In the genomic region with DNA sequence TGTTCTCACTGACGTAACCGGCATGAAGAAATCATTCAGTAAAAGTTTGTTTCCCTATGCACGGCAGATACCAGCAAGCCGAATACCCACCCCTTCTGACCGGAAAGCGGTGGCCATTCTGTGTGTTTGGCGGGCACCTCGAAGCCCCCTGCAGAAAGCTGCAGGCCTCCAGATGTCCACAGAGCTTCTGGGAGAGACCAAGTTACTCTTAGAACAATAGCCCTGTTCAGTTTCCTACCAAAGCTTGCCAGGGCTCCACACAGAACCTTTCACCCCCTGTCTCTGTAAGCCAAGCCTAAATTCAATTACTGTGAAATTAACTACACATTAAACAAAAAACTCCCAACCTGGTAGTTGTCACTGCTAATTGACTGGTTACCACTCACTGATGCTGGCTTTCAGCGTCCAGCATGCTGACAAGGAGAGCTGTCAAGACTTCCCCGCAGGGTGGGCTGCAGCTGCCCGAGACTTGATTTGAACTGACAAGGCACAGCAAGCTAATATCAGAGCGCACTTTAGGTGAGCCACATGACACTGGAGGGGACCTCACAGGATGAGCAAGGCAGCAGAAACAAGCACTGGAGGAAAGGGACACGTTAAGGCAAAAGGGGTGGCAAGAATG, we compare ENCODE assay signal across 15 mouse cellular contexts.
DNase-seq lines count a peak whose midpoint lies in the region; ATAC-seq and TF ChIP-seq lines count a peak whose summit lies in the region.
"Had no signal": no experiment of that assay in that cellular context is flagged by ENCODE, and none has a peak within 500 bp of the region (broad histone marks: within the 10 kb centered on the region; RNA-seq: fewer than 3 reads in every experiment).

No protein-coding gene starts in this region.

- no peak overlapping the region for H3K4me2 ChIP-seq in forebrain, embryonic 11.5 days (ENCODE audit: low read depth, low read length, severe bottlenecking)
- 0 out of 2 replicates have a peak overlapping the region, but pooled peaks have one; percentile 3 for H3K4me2 ChIP-seq in hindbrain, embryonic 15.5 days
- no peak overlapping the region for H3K4me2 ChIP-seq in midbrain, postnatal 0 days (ENCODE audit: low read depth, low read length, poor library complexity, severe bottlenecking)
- H3K4me2 ChIP-seq in intestine, embryonic 15.5 days (replicated peaks) = no peak overlapping the region

- peak; percentile 67 for DNase-seq in embryo, embryonic 10 days (ENCODE audit: low spot score)
- peak; percentile 61 for DNase-seq in forebrain, embryonic 11.5 days (ENCODE audit: low spot score)
- DNase-seq in midbrain, postnatal 0 days (ENCODE audit: low spot score) = peak; percentile 85
- no peak for DNase-seq in layer of hippocampus, postnatal 36 days
- no peak for DNase-seq in thymus, postnatal 25 days
- DNase-seq: adrenal gland, postnatal 10 days; cerebellum, adult 11 months; gastrocnemius, postnatal 25 days; kidney, adult 9 months; liver; lung, postnatal 10 days had no signal

- no peak overlapping the region for H3K4me3 ChIP-seq in forebrain, embryonic 11.5 days (ENCODE audit: low read depth, low read length)
- H3K4me3 ChIP-seq in hindbrain, embryonic 15.5 days = no peak overlapping the region
- H3K4me3 ChIP-seq in midbrain, postnatal 0 days (ENCODE audit: low read depth, low read length) = no peak overlapping the region
- H3K4me3 ChIP-seq in intestine, embryonic 15.5 days (replicated peaks) = no peak overlapping the region

- ATAC-seq in forebrain, embryonic 11.5 days (replicated peaks; ENCODE audit: low FRiP score) = peak; percentile 73; the same call in 1 of the 2 replicates
- peak; percentile 88 for ATAC-seq in hindbrain, embryonic 15.5 days (ENCODE audit: low FRiP score, low read depth)
- peak; percentile 77; the same call in 1 of the 2 replicates for ATAC-seq in midbrain, postnatal 0 days (ENCODE audit: low FRiP score)
- no peak for ATAC-seq in intestine, embryonic 15.5 days
- no peak for ATAC-seq in monocyte, adult 5-6 weeks (replicated peaks; ENCODE audit: insufficient number of reproducible peaks, low FRiP score, low TSS enrichment, poor library complexity, severe bottlenecking)
- ATAC-seq: Patski had no signal

- H3K4me1 ChIP-seq in forebrain, embryonic 11.5 days (replicated peaks; ENCODE audit: control insufficient read depth, insufficient read depth, low read length) = peaks cover 3% of the 10 kb centered on the region; the same call in 1 of the 2 replicates
- H3K4me1 ChIP-seq in hindbrain, embryonic 15.5 days (replicated peaks) = peaks cover 7% of the 10 kb centered on the region; the same call in 1 of the 2 replicates
- H3K4me1 ChIP-seq in midbrain, postnatal 0 days (ENCODE audit: insufficient read depth, low read length) = no peaks in the 10 kb centered on the region
- no peaks in the 10 kb centered on the region for H3K4me1 ChIP-seq in intestine, embryonic 15.5 days (replicated peaks)

- H3K27ac ChIP-seq in forebrain, embryonic 11.5 days (ENCODE audit: low read depth, low read length) = no peak overlapping the region
- H3K27ac ChIP-seq in hindbrain, embryonic 15.5 days (replicated peaks) = no peak overlapping the region
- no peak overlapping the region for H3K27ac ChIP-seq in midbrain, postnatal 0 days (ENCODE audit: low read depth, low read length)
- no peak overlapping the region for H3K27ac ChIP-seq in intestine, embryonic 15.5 days

- 25% methylated on average over 13 of the region's 13 CpGs for WGBS in forebrain, embryonic 11.5 days
- 34% methylated on average over 13 of the region's 13 CpGs for WGBS in hindbrain, embryonic 15.5 days
- WGBS in midbrain, postnatal 0 days = 31% methylated on average over 13 of the region's 13 CpGs
- WGBS in intestine, embryonic 15.5 days = 77% methylated on average over 13 of the region's 13 CpGs

- H3K9ac ChIP-seq in forebrain, embryonic 11.5 days (ENCODE audit: low read length) = no peak overlapping the region
- no peak overlapping the region for H3K9ac ChIP-seq in hindbrain, embryonic 15.5 days
- H3K9ac ChIP-seq in midbrain, postnatal 0 days (replicated peaks; ENCODE audit: low read length, poor library complexity, severe bottlenecking) = no peak overlapping the region
- H3K9ac ChIP-seq in intestine, embryonic 15.5 days = no peak overlapping the region

- no peak for TF ChIP-seq CTCF in midbrain, postnatal 0 days (IDR thresholded peaks at IDR 0.05)

- no peaks in the 10 kb centered on the region for H3K27me3 ChIP-seq in forebrain, embryonic 11.5 days (ENCODE audit: control insufficient read depth, insufficient read depth, low read length)
- peaks cover 21% of the 10 kb centered on the region for H3K27me3 ChIP-seq in hindbrain, embryonic 15.5 days
- no peaks in the 10 kb centered on the region for H3K27me3 ChIP-seq in midbrain, postnatal 0 days (ENCODE audit: insufficient read depth, low read length)
- H3K27me3 ChIP-seq in intestine, embryonic 15.5 days (replicated peaks) = no peaks in the 10 kb centered on the region

- H3K9me3 ChIP-seq in forebrain, embryonic 11.5 days (ENCODE audit: control insufficient read depth, low read length) = no peaks in the 10 kb centered on the region
- no peaks in the 10 kb centered on the region for H3K9me3 ChIP-seq in hindbrain, embryonic 15.5 days
- H3K9me3 ChIP-seq in midbrain, postnatal 0 days (ENCODE audit: low read length) = no peaks in the 10 kb centered on the region
- no peaks in the 10 kb centered on the region for H3K9me3 ChIP-seq in intestine, embryonic 15.5 days

- no peaks in the 10 kb centered on the region for H3K36me3 ChIP-seq in forebrain, embryonic 11.5 days (ENCODE audit: control insufficient read depth, insufficient read depth, low read length)
- H3K36me3 ChIP-seq in hindbrain, embryonic 15.5 days = no peaks in the 10 kb centered on the region
- no peaks in the 10 kb centered on the region for H3K36me3 ChIP-seq in midbrain, postnatal 0 days (ENCODE audit: insufficient read depth, low read length)
- no peaks in the 10 kb centered on the region for H3K36me3 ChIP-seq in intestine, embryonic 15.5 days

Comparison
In these comparisons a context has a peak if more than half of its experiments do, and no peak if none do; other contexts are left out.
1. DNase-seq: peak in embryo, embryonic 10 days (single experiment), forebrain, embryonic 11.5 days (single experiment) and midbrain, postnatal 0 days (single experiment); none in layer of hippocampus, postnatal 36 days (0 of 2) and thymus, postnatal 25 days (single experiment).
2. ATAC-seq: peak in forebrain, embryonic 11.5 days (single experiment), hindbrain, embryonic 15.5 days (single experiment) and midbrain, postnatal 0 days (single experiment); none in intestine, embryonic 15.5 days (single experiment) and monocyte, adult 5-6 weeks (single experiment).